Mouse (Mus musculus) testis, postnatal 10 days (tissue): ENCODE measurements around the gene Ccdc88c.

ENCODE experiments used
- DNase-seq: peaks from one replicate; pipeline ENCODE4 v3.0.0; 2021; ENCODE audit warnings: low spot score

Gene Ccdc88c

DNA sequence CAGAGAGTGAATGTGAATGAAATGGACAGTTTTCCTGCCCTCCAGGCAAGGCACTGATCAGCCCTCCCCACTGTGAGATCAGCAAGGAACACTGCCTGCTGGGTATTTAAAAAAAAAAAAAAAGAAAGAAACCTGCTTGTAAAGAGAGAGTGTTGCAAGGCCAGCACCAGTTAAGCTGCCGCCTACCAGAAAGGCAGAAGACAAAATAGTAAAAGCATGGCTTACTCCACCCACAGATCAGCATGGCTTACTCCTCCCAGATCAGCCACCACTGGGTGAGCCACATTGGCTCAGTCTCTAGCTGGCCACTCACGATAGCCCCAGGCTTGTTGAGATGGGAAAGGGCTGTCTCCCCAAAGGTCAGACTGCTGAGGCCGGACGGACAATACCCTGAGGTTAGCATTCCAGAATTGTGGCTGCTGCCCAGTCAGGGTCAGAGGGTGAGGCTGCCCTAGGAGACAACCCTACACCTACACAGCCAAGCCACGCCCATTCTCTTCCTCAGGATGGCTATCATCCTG is 32.4 kb downstream of the Ccdc88c start:
- no peak for DNase-seq

DNA sequence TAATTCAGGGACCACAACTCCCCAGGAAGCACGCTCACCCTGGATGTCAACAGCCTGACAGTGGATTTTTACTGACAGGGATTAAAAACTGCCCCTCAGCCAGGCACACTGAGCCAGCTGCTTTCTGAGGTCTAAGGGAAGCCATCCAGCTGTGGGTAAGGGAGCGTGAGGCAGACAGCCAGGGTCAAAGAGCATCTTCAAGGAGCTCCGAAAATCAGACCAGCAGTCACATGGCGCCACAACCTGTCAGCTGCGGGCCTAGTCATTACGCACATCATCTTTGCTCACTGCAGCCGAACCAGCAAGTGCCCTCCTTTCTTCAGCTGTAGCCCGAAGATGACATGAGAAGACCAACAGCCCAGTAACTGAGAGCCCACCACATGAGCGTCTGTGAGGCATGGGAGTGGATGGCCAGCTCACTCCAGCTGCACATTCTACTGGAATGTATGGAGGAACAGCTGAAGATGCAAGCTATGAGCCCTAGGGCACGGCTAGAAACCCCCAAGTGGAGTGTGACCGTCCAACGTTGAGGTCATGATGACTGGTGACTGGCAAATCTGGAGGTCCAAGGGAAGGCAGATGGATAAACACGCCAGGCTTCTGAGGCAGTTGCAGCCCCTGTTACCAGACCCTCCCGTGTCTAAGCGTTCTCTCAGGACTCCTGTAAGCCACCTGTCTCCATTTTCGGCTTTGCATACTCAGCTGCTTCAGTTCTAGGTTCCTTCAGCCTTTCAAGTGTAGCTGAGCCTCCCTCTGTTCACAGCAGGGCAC is 33.1 kb downstream of the Ccdc88c start:
- DNase-seq = no peak

DNA sequence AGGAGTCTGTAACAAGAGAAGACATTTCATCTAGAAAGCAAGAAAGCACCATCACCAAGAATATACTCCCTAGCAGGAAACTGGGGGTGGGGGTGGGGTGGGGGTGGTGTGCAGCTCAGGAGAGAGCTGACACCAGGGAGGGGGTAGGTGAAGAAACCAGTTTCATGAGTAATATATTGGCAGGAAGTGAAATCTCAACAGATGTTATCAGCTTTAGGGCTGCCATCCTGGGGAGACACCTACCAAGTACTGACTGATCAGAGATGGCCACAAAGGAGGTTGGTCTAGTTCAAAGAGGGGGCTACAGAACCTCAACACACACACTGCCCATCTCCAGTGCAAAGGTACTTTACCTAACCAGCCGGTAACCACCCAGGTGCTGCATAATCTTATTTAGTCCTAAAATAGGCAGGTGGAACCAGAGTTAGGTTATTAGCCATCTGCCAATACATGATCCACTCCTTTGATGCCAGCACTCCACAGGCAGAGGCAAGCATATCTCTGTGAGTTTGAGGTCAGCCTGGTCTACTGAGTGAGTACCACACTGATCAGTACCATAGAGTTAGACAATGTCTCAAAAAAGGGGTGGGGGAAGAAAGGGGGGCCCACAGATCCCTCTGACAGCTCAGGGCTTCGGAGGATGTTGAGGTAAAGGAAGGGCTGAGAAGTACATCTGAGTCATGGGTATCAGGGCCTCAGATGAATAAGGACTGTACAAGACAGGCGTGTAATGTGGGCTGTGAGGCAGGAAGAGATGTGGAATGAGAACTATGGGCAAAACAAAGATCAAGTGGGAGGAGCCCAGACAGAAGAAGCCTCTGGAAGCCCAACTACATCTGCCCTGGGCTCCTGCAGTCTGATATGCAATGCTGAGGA is 34.5 kb downstream of the Ccdc88c start:
- no peak for DNase-seq

DNA sequence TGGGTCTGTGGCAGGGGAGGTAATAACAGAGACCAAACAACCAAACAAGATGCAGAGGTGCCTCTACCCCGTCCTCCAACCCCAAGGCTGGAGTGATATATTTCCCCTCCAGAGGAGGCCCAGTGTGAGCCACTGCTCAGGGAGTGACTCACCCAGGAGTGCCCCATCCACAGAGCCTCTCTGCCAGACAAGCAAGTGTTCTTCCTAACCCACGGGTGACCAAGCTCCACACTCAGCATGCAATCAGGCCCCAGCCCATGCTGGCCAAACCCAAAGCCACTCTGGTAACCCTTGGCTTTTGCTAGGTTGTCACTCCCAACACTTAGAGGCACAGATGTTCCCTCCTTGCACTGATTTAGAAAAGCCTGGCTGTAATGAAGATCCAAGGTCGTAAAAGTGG is 35.7 kb downstream of the Ccdc88c start:
- DNase-seq = no peak

DNA sequence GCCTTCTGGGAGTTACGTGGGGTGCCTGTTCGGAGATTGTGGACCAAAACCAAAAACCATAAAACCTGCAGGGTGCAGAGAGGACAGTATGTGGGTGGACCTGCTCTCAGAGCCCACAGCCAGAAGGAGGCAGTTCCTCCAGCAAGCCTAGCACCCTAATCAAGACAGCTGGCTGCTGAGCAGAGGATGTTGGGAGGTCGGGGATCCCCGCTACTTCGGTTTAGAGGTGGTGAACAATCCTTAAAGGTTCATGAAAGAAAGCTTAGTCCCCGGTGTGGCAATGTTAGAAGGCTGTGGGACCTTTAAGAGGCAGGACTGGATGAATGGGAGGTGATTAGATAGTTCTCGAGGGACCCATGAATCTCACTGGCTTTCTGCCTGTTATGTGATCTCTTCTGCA is 36.4 kb downstream of the Ccdc88c start:
- no peak for DNase-seq

DNA sequence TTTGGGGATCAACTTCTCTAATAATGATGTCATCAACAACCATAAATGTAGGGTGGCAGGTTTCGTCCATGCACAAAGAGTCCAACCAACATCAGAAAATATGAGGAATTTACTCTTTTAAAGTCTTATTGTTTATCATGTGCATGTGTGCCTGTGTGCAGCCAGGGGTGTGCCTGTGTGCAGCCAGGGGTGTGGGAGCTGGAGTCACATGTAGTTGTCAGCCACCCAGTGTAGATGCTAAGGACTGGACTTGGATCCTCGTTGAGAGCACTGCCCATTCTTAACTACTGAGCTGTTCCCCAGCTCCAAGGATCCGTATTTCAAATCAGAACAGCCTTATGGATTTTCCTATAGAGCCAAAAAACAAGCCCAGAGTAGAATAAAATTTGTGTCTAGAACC is 37.7 kb downstream of the Ccdc88c start:
- no peak for DNase-seq

DNA sequence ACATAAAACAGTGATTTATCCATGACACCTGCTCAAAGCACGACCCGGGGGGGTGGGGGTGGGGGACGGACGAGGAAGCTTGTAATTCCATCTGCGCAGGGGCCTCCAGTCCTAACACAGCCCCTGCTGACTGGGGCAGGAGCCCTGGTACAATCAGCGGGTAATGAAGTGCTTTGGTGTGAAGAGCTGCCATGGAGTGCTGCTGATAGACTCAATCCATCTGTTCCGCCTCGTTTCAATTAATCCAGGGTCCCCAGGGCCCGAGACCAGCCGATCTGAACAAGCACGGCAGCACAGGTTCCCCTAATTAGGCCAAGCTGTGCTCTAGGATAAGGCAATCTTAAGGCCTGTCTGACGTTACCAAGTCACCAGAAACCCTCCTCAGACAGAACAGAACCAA is 38.6 kb downstream of the Ccdc88c start:
- no peak for DNase-seq

DNA sequence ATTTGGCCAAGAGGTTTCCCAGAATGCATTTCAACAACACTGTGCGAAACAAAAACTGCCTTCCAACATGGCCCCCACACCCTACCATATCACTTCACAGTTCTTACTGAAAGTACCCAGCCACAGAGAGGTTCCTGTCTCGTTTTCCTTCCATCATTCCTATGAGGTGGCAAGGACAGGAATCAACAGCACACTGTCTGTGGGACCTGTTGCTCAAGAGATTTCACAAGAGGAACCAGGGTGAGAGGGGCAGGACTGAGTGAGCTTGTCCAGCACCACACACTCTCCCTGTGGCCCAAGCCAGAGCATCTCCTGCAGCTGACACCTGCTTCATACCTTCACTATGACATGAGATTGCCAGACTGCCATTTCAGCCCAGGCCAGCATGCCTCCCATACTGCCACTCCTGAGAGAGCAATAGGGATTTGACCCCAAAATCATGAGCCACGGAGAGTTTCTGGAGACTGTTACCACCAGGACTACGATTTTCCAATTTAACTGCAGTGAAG is 39.0 kb downstream of the Ccdc88c start:
- DNase-seq = no peak

DNA sequence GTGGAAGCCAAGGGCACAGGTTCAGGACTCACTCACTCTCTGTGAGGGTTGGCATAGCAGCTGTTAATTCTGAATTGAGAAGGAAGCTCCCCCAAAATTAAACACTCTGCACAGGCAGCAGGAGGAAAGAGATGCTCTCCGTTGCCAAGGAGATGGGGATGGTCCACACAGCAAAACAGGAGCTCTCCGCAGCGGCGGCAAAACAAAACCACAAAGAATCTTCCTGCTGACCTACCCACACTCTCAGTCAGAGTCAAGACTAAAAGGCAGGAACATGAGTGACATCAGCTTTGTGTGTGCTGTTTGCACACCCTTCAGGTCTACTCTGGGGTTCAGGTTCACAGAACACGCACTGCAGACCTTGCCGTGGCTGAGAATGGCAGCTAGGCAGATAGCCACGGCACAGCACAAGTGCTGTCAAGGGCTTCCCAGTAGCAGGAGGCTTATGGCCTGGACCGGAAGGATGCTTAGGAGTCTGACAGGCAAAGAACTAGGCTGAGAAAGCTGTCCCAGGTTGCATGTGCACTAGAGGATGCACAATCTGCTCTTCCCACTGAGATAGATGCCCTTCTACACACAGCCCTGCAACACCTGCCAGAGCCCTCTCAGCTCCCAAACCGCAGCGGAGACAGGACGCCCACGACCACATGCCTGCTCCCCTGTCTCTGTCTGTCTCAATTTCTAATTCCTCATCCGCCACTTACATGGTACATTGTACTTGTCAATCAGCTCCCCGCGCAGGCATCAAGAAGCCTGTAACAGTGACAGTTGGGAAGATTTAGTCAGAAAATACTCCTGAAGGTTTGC is 40.3 kb downstream of the Ccdc88c start:
- DNase-seq = no peak

DNA sequence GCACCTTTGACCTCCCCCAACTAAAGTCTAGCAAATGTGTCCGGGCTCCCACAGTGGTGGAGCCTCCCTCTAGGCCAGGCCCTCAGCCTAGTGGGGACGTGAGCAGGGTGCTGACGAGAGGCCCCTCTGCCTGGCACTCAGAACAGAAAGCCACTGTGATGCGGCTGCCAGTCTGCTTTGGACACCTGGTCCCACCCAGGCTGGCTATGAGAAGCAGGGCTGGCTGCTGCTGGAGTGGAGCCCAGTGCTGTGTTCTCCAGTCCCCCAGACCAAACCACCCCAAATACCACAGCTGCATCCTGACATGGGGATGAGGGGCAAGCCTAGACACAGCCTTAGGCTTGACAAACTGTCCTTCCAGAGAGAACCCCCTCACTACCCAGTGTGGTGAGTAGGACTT is 42.4 kb downstream of the Ccdc88c start:
- DNase-seq = no peak

DNA sequence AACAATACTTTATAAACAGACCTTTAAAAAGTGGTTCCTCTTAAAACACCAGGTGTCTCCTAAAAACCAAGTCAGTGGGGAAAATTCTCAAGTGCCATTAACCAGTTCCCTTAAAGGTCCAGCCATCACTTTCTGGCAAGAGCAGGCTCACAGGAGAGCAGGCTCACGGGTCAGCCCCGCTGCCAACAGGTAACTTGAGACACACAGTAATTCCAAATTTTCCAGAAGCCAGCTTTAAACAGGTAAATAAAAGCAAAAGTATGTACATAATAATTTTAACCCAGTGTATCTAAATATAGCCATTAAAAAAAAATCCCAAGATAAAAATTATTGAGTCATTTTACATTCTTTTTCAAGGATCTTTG is 43.1 kb downstream of the Ccdc88c start:
- no peak for DNase-seq

DNA sequence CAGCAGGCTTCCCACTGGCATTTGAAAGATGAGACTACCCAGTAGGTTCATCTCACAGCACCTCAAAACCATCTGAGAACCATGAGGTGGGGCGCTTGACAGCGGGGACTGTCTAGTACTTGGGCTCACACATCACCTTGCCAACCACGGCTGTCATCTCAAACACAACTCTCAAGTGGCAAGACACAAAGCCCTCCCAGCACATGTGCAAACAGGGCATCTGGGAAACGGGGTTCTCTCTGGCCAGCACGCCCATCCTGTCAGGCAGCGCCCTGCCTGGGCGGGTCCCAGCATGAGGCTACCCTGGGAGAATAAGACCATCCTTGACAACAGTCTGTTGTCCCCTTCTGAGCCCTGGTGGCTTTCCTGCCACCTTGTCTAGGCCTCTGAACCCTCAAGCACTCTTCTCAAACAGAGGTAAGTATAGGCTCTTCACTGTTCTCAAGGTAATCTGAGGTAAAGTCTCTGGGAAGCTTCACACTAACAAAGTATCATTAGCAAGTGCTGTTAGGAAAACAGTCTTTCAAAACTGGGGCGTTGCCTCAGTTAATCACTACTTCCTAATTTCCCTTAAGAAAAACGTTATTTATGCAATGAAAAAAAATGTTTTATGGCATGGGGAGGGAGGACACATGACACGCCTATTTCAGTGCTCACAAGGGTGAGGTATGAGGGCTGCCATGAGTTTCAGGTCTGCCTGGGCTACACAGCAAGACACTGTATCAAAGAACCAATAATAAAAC is 43.6 kb downstream of the Ccdc88c start:
- DNase-seq = no peak

DNA sequence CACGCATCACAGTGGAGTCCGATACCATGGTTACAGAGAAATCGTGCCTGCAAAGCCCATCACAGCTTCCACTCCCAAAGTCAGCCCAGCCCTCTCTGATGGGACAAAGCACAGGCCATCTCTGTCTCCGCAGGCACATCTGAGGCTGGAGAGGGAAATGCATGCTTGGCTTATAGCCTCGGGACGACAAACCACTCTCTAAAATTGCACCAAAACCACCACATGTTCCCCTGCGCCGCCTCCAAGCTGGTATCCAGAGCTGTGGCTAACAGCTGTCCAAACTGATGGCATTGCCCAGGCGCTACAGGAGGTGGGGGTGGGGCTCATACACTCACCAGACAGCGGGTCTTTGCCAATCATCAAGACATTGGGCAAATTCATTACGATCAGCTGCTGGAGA is 45.3 kb downstream of the Ccdc88c start:
- DNase-seq = no peak

DNA sequence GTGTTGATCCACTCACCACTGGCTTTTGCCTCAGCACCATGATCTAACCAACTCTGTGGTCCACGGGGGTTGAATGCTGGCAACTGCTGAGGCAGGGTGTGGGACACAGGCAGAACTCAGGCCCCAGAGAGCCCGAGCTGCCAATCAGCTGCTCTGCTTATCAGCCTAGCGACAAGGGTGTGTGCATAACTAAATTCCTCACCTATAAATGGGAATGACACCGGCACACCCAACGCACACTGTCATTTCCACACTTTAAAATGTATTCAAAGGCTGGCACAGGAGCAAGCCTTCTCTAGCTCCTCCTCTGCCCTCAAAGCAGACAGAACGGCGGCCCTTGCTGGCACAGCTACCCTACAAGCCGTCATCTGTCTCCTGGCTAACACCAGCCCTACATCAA is 46.6 kb downstream of the Ccdc88c start:
- DNase-seq = no peak

DNA sequence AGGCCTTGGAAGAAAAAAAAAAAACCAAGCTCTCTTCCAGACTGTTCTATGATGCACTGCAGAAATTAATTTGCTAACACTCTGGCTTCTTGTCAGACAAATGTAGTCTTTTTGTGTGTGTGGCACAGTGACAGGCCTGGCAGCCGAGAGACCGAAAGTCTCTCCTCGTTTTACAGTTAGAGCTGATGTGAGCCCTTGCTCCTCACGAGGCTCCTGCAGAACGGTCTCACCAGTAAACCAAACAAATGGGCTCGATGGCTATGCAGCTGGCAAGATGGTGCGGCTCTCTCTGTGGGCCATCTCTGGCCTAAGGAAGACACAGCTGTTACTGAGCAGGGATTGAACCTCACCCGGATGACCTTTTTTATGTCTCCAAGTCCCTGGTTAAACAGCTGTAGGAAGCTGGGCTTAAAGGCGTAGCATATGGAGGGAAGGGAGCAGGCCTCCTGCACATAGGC is 48.3 kb downstream of the Ccdc88c start:
- DNase-seq = no peak

DNA sequence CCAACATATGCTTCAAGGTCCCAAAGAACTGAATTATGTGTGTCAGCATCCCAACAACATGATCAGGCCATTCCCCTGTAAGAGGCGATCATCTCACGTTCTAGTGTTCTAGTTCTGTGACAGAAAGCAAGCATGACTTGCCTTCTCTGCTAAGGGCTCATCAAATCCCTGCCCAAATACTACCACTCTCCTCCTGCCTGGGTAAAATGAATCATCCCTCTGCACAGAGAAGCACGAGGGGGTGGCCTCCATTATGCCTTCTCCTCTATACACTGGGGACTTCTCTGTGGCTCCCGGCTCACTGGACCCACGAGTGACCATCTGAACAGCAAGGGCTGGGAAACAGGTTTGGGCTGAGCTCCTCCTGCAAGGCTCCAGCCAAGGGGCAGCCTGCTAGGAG is 49.2 kb downstream of the Ccdc88c start:
- no peak for DNase-seq

DNA sequence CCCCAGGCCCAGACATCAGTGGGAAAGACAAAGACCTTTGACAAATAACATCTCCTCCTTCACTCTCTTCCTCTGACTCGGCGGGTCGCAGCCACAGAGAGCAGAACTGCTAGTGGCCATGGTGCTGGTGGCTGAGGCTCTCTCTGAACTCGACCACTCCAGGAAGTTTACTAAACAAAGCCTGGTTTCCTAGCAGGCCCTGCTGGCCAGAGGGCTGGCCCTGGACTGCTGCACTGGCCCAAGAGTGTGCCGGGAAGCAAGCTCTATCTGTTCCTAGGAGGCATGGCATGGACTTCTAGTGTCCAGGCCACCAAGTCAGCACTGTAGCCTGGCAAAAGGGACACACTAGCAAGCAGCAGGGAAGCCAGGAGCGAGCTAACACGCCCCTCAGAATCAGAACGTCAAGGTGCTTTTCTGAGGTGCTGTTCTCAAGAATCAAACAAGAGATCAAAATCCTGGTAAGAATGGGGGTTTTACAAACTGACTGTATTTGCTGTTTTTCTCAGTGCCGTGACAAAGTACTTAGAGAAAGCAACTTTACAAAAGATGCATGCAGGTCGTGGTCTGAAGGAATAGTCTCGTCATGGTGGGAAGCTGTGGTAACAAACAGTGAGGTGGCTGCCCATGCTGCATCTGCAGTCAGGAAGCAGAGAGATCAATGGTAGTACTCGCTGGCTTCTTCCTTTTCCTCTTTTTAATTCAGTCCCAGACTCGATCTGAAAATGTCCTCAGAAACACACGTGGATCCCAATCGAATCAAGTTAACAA is 50.7 kb downstream of the Ccdc88c start:
- DNase-seq = no peak

DNA sequence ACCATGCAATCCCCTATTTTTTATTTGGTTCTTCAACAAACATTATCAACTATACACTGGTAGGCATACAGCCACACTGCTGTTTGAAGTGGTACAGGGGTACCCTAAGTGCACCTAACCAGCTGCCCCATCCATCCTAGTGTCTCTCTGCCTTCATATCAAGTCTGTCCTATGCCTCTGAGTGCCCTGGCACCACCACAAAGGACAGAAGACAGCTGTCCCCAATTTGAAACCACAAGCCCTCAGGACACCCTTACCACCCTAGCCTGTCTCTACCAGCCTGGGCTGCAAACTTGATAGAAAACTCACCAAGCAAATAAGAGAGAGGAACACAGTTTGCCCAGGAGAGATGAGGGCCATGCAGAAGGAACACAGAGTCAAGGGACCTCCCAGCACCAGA is 51.3 kb downstream of the Ccdc88c start:
- no peak for DNase-seq

DNA sequence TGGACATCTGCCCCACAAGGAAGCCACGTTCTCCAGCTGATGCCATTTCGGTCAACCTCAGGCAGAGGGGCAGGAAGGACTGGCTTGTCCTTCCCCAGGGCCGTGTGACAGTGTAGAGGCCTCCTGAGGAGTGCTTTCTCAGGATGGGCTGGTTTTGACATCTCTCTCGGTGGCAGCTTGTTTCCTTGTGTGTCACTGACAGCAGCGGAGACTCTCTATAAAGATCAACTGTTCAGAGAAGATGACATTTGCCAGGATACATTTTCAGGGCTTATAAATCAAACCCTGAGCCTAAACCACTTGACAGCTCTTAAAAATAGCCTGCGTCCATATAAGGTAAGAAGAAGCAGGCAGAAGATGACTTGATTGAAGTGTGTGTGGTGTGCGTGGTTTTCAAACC is 59.0 kb downstream of the Ccdc88c start:
- no peak for DNase-seq

DNA sequence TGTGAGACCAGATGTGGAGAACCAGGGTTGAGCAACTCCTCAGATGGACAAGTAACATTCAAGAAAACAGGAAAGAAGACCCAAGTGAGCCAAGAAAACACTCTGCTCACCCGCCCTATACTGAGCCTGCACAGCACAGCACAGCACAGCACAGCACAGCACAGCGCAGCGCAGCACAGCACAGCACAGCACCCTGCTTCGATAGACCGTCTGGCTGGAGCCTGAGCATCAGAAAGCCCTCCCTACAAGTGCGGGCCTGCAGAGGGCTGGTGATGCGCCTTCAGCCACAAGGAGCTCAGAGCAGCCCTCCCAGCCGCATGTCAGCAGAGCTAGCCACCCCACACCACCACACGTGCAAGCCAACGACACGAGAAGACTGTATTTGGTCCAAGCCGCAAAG is 61.5 kb downstream of the Ccdc88c start:
- DNase-seq = no peak

DNA sequence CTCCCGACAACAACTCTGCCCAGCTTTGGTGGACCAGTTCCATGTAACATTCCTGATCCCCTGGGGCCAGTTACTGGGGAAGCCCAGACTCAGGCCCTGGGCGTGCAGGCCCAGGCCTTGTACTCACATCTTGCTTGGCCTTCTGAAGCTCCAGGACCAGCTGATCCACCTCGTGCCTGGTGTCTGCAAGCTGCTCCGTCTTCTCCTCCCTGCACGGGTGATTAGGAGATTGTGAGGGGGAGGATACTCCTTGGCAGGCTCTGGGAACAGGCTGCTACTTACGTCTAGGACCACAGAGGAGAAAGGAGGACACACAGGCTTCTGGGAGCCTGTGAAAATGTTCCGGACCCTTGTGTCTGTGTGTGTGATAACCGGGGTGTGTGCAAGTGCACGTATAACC is 62.6 kb downstream of the Ccdc88c start:
- peak; percentile 68 for DNase-seq
